9 mouse cellular contexts compared by ENCODE assay signal in the genomic region with DNA sequence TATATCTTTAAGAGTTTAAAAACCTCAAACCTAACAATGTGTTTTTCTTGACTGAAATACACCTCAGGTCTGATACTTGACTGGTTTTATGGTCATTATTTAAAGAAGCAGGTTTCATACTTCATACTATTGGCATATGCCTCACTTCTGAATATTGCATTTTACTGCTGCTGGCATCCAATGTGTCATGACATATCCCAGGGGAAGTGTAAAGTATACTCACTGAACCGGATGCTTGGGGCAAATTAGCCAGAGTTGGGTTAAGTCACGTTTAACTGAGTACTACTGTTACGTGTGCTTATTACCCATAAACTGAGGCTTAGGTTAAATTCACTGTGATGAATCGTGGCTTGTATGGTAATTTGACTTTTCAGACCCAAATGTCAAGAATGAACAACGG. TPM values are rescaled to one million over a fixed set of nuclear protein-coding genes. Genes with fewer than 3 reads are reported as not detected.
DNase-seq lines count a peak whose midpoint lies in the region; ATAC-seq lines count a peak whose summit lies in the region.
"Had no signal": no experiment of that assay in that cellular context is flagged by ENCODE, and none has a peak within 500 bp of the region (broad histone marks: within the 10 kb centered on the region; RNA-seq: fewer than 3 reads in every experiment).

No protein-coding gene starts in this region.

- H3K27ac ChIP-seq in kidney, embryonic 14.5 days (ENCODE audit: low read depth, low read length) = no peak overlapping the region
- no peak overlapping the region for H3K27ac ChIP-seq in embryonic facial prominence, embryonic 13.5 days
- H3K27ac ChIP-seq in hindbrain, embryonic 16.5 days (ENCODE audit: low read depth, low read length) = no peak overlapping the region; the same call in 1 of the 2 replicates
- no peak overlapping the region; the same call in 1 of the 2 replicates for H3K27ac ChIP-seq in midbrain, embryonic 16.5 days (ENCODE audit: low read length)

- ATAC-seq in kidney, embryonic 14.5 days (ENCODE audit: low FRiP score, low TSS enrichment) = peak; percentile 24
- 0 out of 2 replicates have a peak, but pooled peaks have one; percentile 43 for ATAC-seq in embryonic facial prominence, embryonic 13.5 days (ENCODE audit: insufficient number of reproducible peaks, insufficient read depth, low FRiP score, low TSS enrichment, low read depth)
- no peak; the same call in 1 of the 2 replicates for ATAC-seq in hindbrain, embryonic 16.5 days
- ATAC-seq in midbrain, embryonic 16.5 days = peak; percentile 54

- H3K9ac ChIP-seq in kidney, embryonic 14.5 days (ENCODE audit: low read depth, low read length) = no peak overlapping the region
- no peak overlapping the region for H3K9ac ChIP-seq in embryonic facial prominence, embryonic 13.5 days
- H3K9ac ChIP-seq in hindbrain, embryonic 16.5 days (ENCODE audit: low read depth, low read length) = peak overlapping the region; percentile 50; the same call in 1 of the 2 replicates
- peak overlapping the region; percentile 53; the same call in 1 of the 2 replicates for H3K9ac ChIP-seq in midbrain, embryonic 16.5 days (ENCODE audit: low read depth, low read length)

- H3K4me3 ChIP-seq in kidney, embryonic 14.5 days (ENCODE audit: low read length) = peak overlapping the region; percentile 56; the same call in 1 of the 2 replicates
- peak overlapping the region; percentile 51 for H3K4me3 ChIP-seq in embryonic facial prominence, embryonic 13.5 days
- peak overlapping the region; percentile 57 for H3K4me3 ChIP-seq in hindbrain, embryonic 16.5 days (ENCODE audit: low read length)
- peak overlapping the region; percentile 53 for H3K4me3 ChIP-seq in midbrain, embryonic 16.5 days (ENCODE audit: low read depth, low read length)

- 0 out of 2 replicates have a peak, but pooled peaks cover 4% of the 10 kb centered on the region for H3K4me1 ChIP-seq in kidney, embryonic 14.5 days (ENCODE audit: control insufficient read depth, insufficient read depth, low read length)
- H3K4me1 ChIP-seq in embryonic facial prominence, embryonic 13.5 days = peaks cover 6% of the 10 kb centered on the region; the same call in 1 of the 2 replicates
- H3K4me1 ChIP-seq in hindbrain, embryonic 16.5 days (ENCODE audit: control insufficient read depth, insufficient read depth, low read depth, low read length) = peaks cover 7% of the 10 kb centered on the region
- H3K4me1 ChIP-seq in midbrain, embryonic 16.5 days (ENCODE audit: control insufficient read depth, insufficient read depth, low read length) = peaks cover 10% of the 10 kb centered on the region

- H3K27me3 ChIP-seq in kidney, embryonic 14.5 days (ENCODE audit: control insufficient read depth, insufficient read depth, low read length) = no peaks in the 10 kb centered on the region; the same call in 1 of the 2 replicates
- H3K27me3 ChIP-seq in embryonic facial prominence, embryonic 13.5 days = peaks cover 6% of the 10 kb centered on the region; the same call in 1 of the 2 replicates
- no peaks in the 10 kb centered on the region for H3K27me3 ChIP-seq in hindbrain, embryonic 16.5 days (replicated peaks; ENCODE audit: control insufficient read depth, insufficient read depth, low read length)
- H3K27me3 ChIP-seq in midbrain, embryonic 16.5 days (ENCODE audit: control insufficient read depth, insufficient read depth, low read depth, low read length) = no peaks in the 10 kb centered on the region
- H3K27me3 ChIP-seq: Patski had no signal

- H3K9me3 ChIP-seq in kidney, embryonic 14.5 days (ENCODE audit: control insufficient read depth, low read length) = no peaks in the 10 kb centered on the region
- H3K9me3 ChIP-seq in embryonic facial prominence, embryonic 13.5 days = no peaks in the 10 kb centered on the region
- no peaks in the 10 kb centered on the region for H3K9me3 ChIP-seq in hindbrain, embryonic 16.5 days (ENCODE audit: control insufficient read depth, low read length)
- H3K9me3 ChIP-seq in midbrain, embryonic 16.5 days (replicated peaks; ENCODE audit: control insufficient read depth, low read length, poor library complexity, severe bottlenecking) = no peaks in the 10 kb centered on the region

- no peak for DNase-seq in kidney, adult 18-20 months
- DNase-seq in yolk sac, embryonic 10.5 days (ENCODE audit: low spot score) = no peak
- DNase-seq in kidney, postnatal 25 days = no peak
- DNase-seq in kidney, adult 9 months = no peak

- WGBS in kidney, embryonic 14.5 days = 63% methylated on average over 5 of the region's 5 CpGs
- 58% methylated on average over 5 of the region's 5 CpGs for WGBS in embryonic facial prominence, embryonic 13.5 days
- 64% methylated on average over 5 of the region's 5 CpGs for WGBS in hindbrain, embryonic 16.5 days
- 64% methylated on average over 5 of the region's 5 CpGs for WGBS in midbrain, embryonic 16.5 days

- no peaks in the 10 kb centered on the region for H3K36me3 ChIP-seq in kidney, embryonic 14.5 days (ENCODE audit: control insufficient read depth, insufficient read depth, low read length)
- H3K36me3 ChIP-seq in embryonic facial prominence, embryonic 13.5 days = no peaks in the 10 kb centered on the region
- H3K36me3 ChIP-seq in hindbrain, embryonic 16.5 days (ENCODE audit: control insufficient read depth, insufficient read depth, low read length) = no peaks in the 10 kb centered on the region
- H3K36me3 ChIP-seq in midbrain, embryonic 16.5 days (ENCODE audit: control insufficient read depth, insufficient read depth, low read length) = no peaks in the 10 kb centered on the region

- peak overlapping the region; percentile 54 for H3K4me2 ChIP-seq in kidney, embryonic 14.5 days (replicated peaks; ENCODE audit: low read depth, low read length)
- peak overlapping the region; percentile 74 for H3K4me2 ChIP-seq in embryonic facial prominence, embryonic 13.5 days
- H3K4me2 ChIP-seq in hindbrain, embryonic 16.5 days (ENCODE audit: low read length) = peak overlapping the region; percentile 67
- H3K4me2 ChIP-seq in midbrain, embryonic 16.5 days (ENCODE audit: low read length) = peak overlapping the region; percentile 57

RNA-seq across cellular contexts. Expression of gene Egf, which starts 29.5 kb away (rescaled TPM):
- 1.6 and 1.8 TPM in 2 replicates for polyA plus RNA-seq in kidney, embryonic 14.5 days (2014; fragmentation: Nextera tagmentation; extraction: Ambion mirVana)
- 1.3 and 1.6 TPM in 2 replicates for polyA plus RNA-seq in embryonic facial prominence, embryonic 13.5 days (2015; fragmentation: Nextera tagmentation; extraction: Ambion mirVana)
- polyA plus RNA-seq in hindbrain, embryonic 16.5 days (2015; fragmentation: Nextera tagmentation; extraction: Ambion mirVana) = 1.8 and 1.9 TPM in 2 replicates
- 1.8 and 2.2 TPM in 2 replicates for polyA plus RNA-seq in midbrain, embryonic 16.5 days (2015; fragmentation: Nextera tagmentation; extraction: Ambion mirVana)

Comparison
In these comparisons a context has a peak if more than half of its experiments do, and no peak if none do; other contexts are left out.
1. H3K9ac ChIP-seq: peak in hindbrain, embryonic 16.5 days (single experiment) and midbrain, embryonic 16.5 days (single experiment); none in kidney, embryonic 14.5 days (single experiment) and embryonic facial prominence, embryonic 13.5 days (single experiment).
2. Peak in every context shown above with its lines, with median percentiles within 50 percentile points of each other: H3K4me2 ChIP-seq and H3K4me3 ChIP-seq.